Mouse (Mus musculus): Measurements from ENCODE around the gene Musk.
"Not testable (repeated sequence)": the region's sequence is repeated elsewhere in the genome, so short reads cannot be mapped to it uniquely, and the experiment has no call there.

Musk gene

GRCm38 (mm10) chr4:58285687-58286086, at the start of gene Musk:
Musk (plus strand) TSS chr4:58285960.
- no peak for DNase-seq

GRCm38 (mm10) chr4:58240416-58240815, 45.3 kb upstream of the Musk start:
- DNase-seq: no peak

GRCm38 (mm10) chr4:58245544-58245943, 40.2 kb upstream of the Musk start:
- DNase-seq: no peak

- DNase-seq: no peak
Observed at GRCm38 (mm10) chr4:58252381-58252780, 33.4 kb upstream of the Musk start.

- DNase-seq: no peak
Observed at GRCm38 (mm10) chr4:58253410-58253809, 32.4 kb upstream of the Musk start.

GRCm38 (mm10) chr4:58260767-58261166, 25.0 kb upstream of the Musk start:
- not testable (repeated sequence) for DNase-seq

GRCm38 (mm10) chr4:58266294-58266693, 19.5 kb upstream of the Musk start:
- DNase-seq: no peak

- no peak for DNase-seq
Observed at GRCm38 (mm10) chr4:58268897-58269542, 16.7 kb upstream of the Musk start.

GRCm38 (mm10) chr4:58269961-58270360, 15.8 kb upstream of the Musk start:
- DNase-seq: no peak

GRCm38 (mm10) chr4:58270956-58271355, 14.8 kb upstream of the Musk start:
- no peak for DNase-seq

- DNase-seq: no peak
Observed at GRCm38 (mm10) chr4:58271504-58272162, 14.1 kb upstream of the Musk start.

- DNase-seq: no peak
Observed at GRCm38 (mm10) chr4:58275261-58275895, 10.4 kb upstream of the Musk start.

GRCm38 (mm10) chr4:58278368-58278767, 7.4 kb upstream of the Musk start:
- peak; percentile 19 for DNase-seq

GRCm38 (mm10) chr4:58280121-58280520, 5.6 kb upstream of the Musk start:
- DNase-seq: no peak

- DNase-seq: no peak
Observed at GRCm38 (mm10) chr4:58286368-58287090, 769 bp downstream of the Musk start.

- no peak for DNase-seq
Observed at GRCm38 (mm10) chr4:58288753-58289152, 3.0 kb downstream of the Musk start.

GRCm38 (mm10) chr4:58291828-58292227, 6.1 kb downstream of the Musk start:
- no peak for DNase-seq

GRCm38 (mm10) chr4:58293099-58293498, 7.3 kb downstream of the Musk start:
- no peak for DNase-seq

GRCm38 (mm10) chr4:58303862-58304261, 18.1 kb downstream of the Musk start:
- DNase-seq: no peak

GRCm38 (mm10) chr4:58304564-58304963, 18.8 kb downstream of the Musk start:
- no peak for DNase-seq

GRCm38 (mm10) chr4:58307421-58307820, 21.7 kb downstream of the Musk start:
- no peak for DNase-seq

GRCm38 (mm10) chr4:58313344-58313743, 27.6 kb downstream of the Musk start:
- no peak for DNase-seq

GRCm38 (mm10) chr4:58314942-58315508, 29.3 kb downstream of the Musk start:
- no peak for DNase-seq

Data from kidney, adult 11 months (tissue).